Mouse (Mus musculus) liver, embryonic 15.5 days (tissue): ENCODE measurements around the gene Fuz. TPM values are rescaled to one million over a fixed set of nuclear protein-coding genes. Genes with fewer than 3 reads are reported as not detected.

ENCODE experiments used
- ATAC-seq: fragments of 200-750 bp; cut with Nextera tagmentation; 2 replicates; pipeline ENCODE4 v1.8.0; 2017; ENCODE audit warnings: moderate number of reproducible peaks, mild to moderate bottlenecking, moderate library complexity; ENCODE audit not compliant: insufficient read depth
- H3K27ac ChIP-seq: fragments of 300-500 bp; sonication (generic); replicated peaks from 2 replicates; pipeline ENCODE4 v1.5.1; 2015; ENCODE audit warnings: mild to moderate bottlenecking, inconsistent platforms
- H3K27me3 ChIP-seq: fragments of 300-500 bp; sonication (generic); 2 replicates; pipeline ENCODE4 v1.6.1; 2015; ENCODE audit warnings: mild to moderate bottlenecking, inconsistent platforms
- H3K36me3 ChIP-seq: fragments of 300-500 bp; sonication (generic); replicated peaks from 2 replicates; pipeline ENCODE4 v1.6.1; 2015; ENCODE audit warnings: moderate library complexity, mild to moderate bottlenecking, inconsistent platforms
- H3K4me1 ChIP-seq: fragments of 300-500 bp; sonication (generic); replicated peaks from 2 replicates; pipeline ENCODE4 v1.6.1; 2015; ENCODE audit warnings: inconsistent platforms
- H3K4me2 ChIP-seq: fragments of 300-500 bp; sonication (generic); 2 replicates; pipeline ENCODE4 v1.6.1; 2015; ENCODE audit warnings: moderate library complexity, mild to moderate bottlenecking, inconsistent platforms
- H3K4me3 ChIP-seq: fragments of 300-500 bp; sonication (generic); replicated peaks from 2 replicates; pipeline ENCODE4 v1.5.1; 2015; ENCODE audit warnings: mild to moderate bottlenecking, inconsistent platforms
- H3K9ac ChIP-seq: fragments of 300-500 bp; sonication (generic); 2 replicates; pipeline ENCODE4 v1.6.1; 2015; ENCODE audit warnings: moderate library complexity, mild to moderate bottlenecking, inconsistent platforms
- H3K9me3 ChIP-seq: fragments of 300-500 bp; sonication (generic); replicated peaks from 2 replicates; pipeline ENCODE4 v1.6.1; 2016; ENCODE audit warnings: inconsistent platforms
- WGBS: fragments of 180-500 bp; shearing (Covaris S2); methylation state at CpG from one replicate; pipeline ENCODE4 v1.1.7; 2015; ENCODE audit warnings: mixed read lengths; ENCODE audit not compliant: insufficient replicate concordance; 5-methylcytosine and 5-hydroxymethylcytosine counted together
- polyA plus RNA-seq: library from polyadenylated mRNA; unstranded; fragments of >200 nt; fragmentation: Nextera tagmentation; extraction: Ambion mirVana; gene quantifications from 2 replicates; pipeline ENCODE4 v1.2.1, GENCODE M21; 2015

The Fuz gene
- polyA plus RNA-seq, 1 experiment from 2014 or later: 6.9 TPM

- Histone ChIP-seq H3K36me3 (peaks cover 85% of the 10 kb centered on the region), H3K4me3 (no peak overlapping the region), H3K27ac (no peak overlapping the region), H3K4me1 (peaks cover 27% of the 10 kb centered on the region), H3K27me3 (no peaks in the 10 kb centered on the region), H3K9me3 (no peaks in the 10 kb centered on the region), H3K9ac (no peak overlapping the region), H3K4me2 (no peak overlapping the region)
- WGBS: 94% methylated on average over 2 of the region's 2 CpGs
- ATAC-seq: no peak
Observed at GRCm38 (mm10) chr7:44914396-44914795, 18.5 kb downstream of the Fuz start.

GRCm38 (mm10) chr7:44915314-44915713 lies 19.4 kb downstream of the Fuz start:
- Histone ChIP-seq H3K4me1 (peaks cover 34% of the 10 kb centered on the region), H3K36me3 (peaks cover 85% of the 10 kb centered on the region), H3K27me3 (no peaks in the 10 kb centered on the region), H3K4me2 (no peak overlapping the region), H3K4me3 (no peak overlapping the region), H3K27ac (no peak overlapping the region), H3K9ac (no peak overlapping the region), H3K9me3 (no peaks in the 10 kb centered on the region)
- no peak for ATAC-seq
- WGBS: 90% methylated on average over 9 of the region's 9 CpGs

DNA sequence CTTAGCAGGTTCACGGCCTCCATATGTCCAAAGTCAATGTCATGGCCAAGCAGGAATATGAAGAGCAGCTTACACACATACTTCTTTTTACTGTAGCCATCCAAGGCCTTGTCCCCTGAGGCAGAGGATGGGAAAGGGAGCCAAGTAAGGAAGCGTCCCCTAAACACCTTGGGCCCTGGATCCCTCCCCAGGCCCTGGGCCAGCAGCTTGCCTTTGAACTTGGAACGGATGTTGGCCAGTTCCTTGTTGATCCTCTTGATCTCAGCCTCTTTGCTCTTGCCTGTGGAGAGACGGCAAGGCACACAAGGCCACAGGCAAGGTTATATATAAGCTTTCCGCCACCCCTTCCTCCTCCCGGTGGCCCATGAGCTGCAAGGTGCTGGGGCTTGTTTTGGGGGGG lies 20.3 kb downstream of the Fuz start:
- no peak overlapping the region for H3K27ac ChIP-seq
- WGBS: 82% methylated on average over 6 of the region's 6 CpGs
- H3K27me3 ChIP-seq: no peaks in the 10 kb centered on the region
- no peak overlapping the region for H3K4me3 ChIP-seq
- H3K4me1 ChIP-seq: peaks cover 35% of the 10 kb centered on the region
- H3K36me3 ChIP-seq: peaks cover 83% of the 10 kb centered on the region
- no peak for ATAC-seq
- H3K9ac ChIP-seq: no peak overlapping the region
- no peak overlapping the region for H3K4me2 ChIP-seq
- no peaks in the 10 kb centered on the region for H3K9me3 ChIP-seq

- 83% methylated on average over 4 of the region's 4 CpGs for WGBS
- no peaks in the 10 kb centered on the region for H3K27me3 ChIP-seq
- H3K4me2 ChIP-seq: no peak overlapping the region
- H3K36me3 ChIP-seq: peaks cover 80% of the 10 kb centered on the region
- no peak for ATAC-seq
- no peaks in the 10 kb centered on the region for H3K9me3 ChIP-seq
- H3K27ac ChIP-seq: no peak overlapping the region
- H3K9ac ChIP-seq: no peak overlapping the region
- peaks cover 38% of the 10 kb centered on the region for H3K4me1 ChIP-seq
- no peak overlapping the region for H3K4me3 ChIP-seq
Observed at GRCm38 (mm10) chr7:44916881-44917280, 21.0 kb downstream of the Fuz start.

GRCm38 (mm10) chr7:44918219-44918618 lies 22.3 kb downstream of the Fuz start:
- Histone ChIP-seq H3K4me2 (peak overlapping the region; percentile 18; the same call in 1 of the 2 replicates), H3K9me3 (no peaks in the 10 kb centered on the region), H3K27ac (peak overlapping the region; percentile 45), H3K27me3 (no peaks in the 10 kb centered on the region), H3K4me3 (no peak overlapping the region), H3K9ac (no peak overlapping the region; the same call in 1 of the 2 replicates), H3K4me1 (peaks cover 51% of the 10 kb centered on the region), H3K36me3 (peaks cover 80% of the 10 kb centered on the region)
- 38% methylated on average over 3 of the region's 3 CpGs for WGBS
- ATAC-seq: peak; percentile 63

GRCm38 (mm10) chr7:44919127-44919526 lies 23.2 kb downstream of the Fuz start:
- peaks cover 79% of the 10 kb centered on the region for H3K36me3 ChIP-seq
- H3K9me3 ChIP-seq: no peaks in the 10 kb centered on the region

GRCm38 (mm10) chr7:44922530-44922929 lies 26.7 kb downstream of the Fuz start:
- H3K27me3 ChIP-seq: no peaks in the 10 kb centered on the region
- peak overlapping the region; percentile 7; the same call in 1 of the 2 replicates for H3K9ac ChIP-seq
- peak overlapping the region; percentile 19; the same call in 1 of the 2 replicates for H3K4me2 ChIP-seq
- peak; percentile 71 for ATAC-seq
- H3K4me3 ChIP-seq: no peak overlapping the region
- peaks cover 67% of the 10 kb centered on the region for H3K36me3 ChIP-seq
- H3K9me3 ChIP-seq: no peaks in the 10 kb centered on the region
- H3K4me1 ChIP-seq: peaks cover 81% of the 10 kb centered on the region
- peak overlapping the region; percentile 55; the same call in 1 of the 2 replicates for H3K27ac ChIP-seq

More at GRCm38 (mm10) chr7:44919127-44919526, 23.2 kb downstream of the Fuz start:
- no peak for ATAC-seq
- Histone ChIP-seq H3K4me2 (no peak overlapping the region), H3K27me3 (no peaks in the 10 kb centered on the region), H3K4me1 (peaks cover 57% of the 10 kb centered on the region), H3K4me3 (no peak overlapping the region), H3K27ac (0 out of 2 replicates have a peak overlapping the region, but pooled peaks have one; percentile 45), H3K9ac (no peak overlapping the region)
- WGBS: 91% methylated on average over 5 of the region's 5 CpGs

DNA sequence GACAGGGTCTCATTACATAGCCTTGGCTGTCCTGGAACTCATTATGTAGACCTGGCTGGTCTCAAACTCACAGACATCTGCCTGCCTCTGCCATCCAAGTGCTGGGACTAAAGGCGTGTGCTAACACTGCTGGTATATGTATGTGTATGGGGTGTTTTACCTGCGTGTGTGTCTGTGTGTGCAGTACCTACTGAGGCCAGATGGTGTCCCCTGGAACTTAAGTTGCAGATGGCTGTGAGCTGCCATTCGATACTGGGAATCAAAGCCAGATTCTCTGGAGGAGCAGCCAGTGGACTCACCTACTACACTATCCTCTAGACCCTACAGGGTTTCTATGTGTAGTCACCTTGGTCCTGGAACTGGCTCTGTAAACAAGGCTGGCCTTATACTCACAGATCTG lies 29.6 kb downstream of the Fuz start:
- peaks cover 52% of the 10 kb centered on the region for H3K36me3 ChIP-seq
- WGBS: 78% methylated on average over 3 of the region's 3 CpGs
- H3K4me1 ChIP-seq: peaks cover 73% of the 10 kb centered on the region

DNA sequence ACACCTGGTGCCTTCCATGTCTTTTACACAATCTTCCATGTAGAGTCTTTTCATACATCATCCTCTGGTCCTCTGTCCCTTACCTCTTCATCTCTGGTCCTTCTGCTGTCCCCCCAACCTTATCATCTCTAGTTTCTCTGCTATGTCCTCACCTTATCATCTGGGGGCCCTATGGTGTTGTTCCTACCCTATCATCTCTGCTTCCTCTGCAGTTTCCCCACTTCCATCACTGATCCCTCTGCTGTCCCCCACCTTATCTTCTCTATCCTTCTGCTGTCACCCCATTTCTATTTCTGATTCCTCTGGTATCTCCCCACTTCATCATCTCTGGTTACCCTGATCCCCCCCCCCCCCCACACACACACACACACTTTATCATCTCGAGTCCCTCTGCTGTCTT lies 32.7 kb downstream of the Fuz start:
- peak overlapping the region; percentile 94 for H3K27ac ChIP-seq
- H3K4me2 ChIP-seq: peak overlapping the region; percentile 78
- peaks cover 27% of the 10 kb centered on the region for H3K36me3 ChIP-seq
- peak overlapping the region; percentile 94 for H3K9ac ChIP-seq
- 0% methylated on average over 1 of the region's 1 CpGs for WGBS
- H3K9me3 ChIP-seq: no peaks in the 10 kb centered on the region
- peak overlapping the region; percentile 97 for H3K4me3 ChIP-seq
- H3K4me1 ChIP-seq: peaks cover 56% of the 10 kb centered on the region
- no peaks in the 10 kb centered on the region for H3K27me3 ChIP-seq
- peak; percentile 1; the same call in 1 of the 2 replicates for ATAC-seq

More for the DNA sequence above, 29.6 kb downstream of the Fuz start:
- Histone ChIP-seq H3K9ac (no peak overlapping the region), H3K4me2 (no peak overlapping the region), H3K4me3 (no peak overlapping the region), H3K27ac (no peak overlapping the region; the same call in 1 of the 2 replicates), H3K9me3 (no peaks in the 10 kb centered on the region), H3K27me3 (no peaks in the 10 kb centered on the region)
- ATAC-seq: no peak

- H3K9ac ChIP-seq: peak within 1 kb of the TSS; percentile 94
- peak within 1 kb of the TSS; percentile 97 for H3K4me3 ChIP-seq
- ATAC-seq: peak; percentile 95
- H3K27ac ChIP-seq: peak within 1 kb of the TSS; percentile 94
- H3K4me1 ChIP-seq: peaks cover 50% of the 10 kb centered on the region
- peaks cover 18% of the 10 kb centered on the region for H3K36me3 ChIP-seq
- H3K9me3 ChIP-seq: no peaks in the 10 kb centered on the region
- under 1% methylated on average over 84 of the region's 84 CpGs for WGBS
- H3K4me2 ChIP-seq: peak within 1 kb of the TSS; percentile 82
- H3K27me3 ChIP-seq: no peaks in the 10 kb centered on the region
Observed at GRCm38 (mm10) chr7:44929204-44930151, 33.6 kb downstream of the Fuz start, which contains the start of gene Ap2a1. TSS of gene Ap2a1 (minus strand) at chr7:44929496.

DNA sequence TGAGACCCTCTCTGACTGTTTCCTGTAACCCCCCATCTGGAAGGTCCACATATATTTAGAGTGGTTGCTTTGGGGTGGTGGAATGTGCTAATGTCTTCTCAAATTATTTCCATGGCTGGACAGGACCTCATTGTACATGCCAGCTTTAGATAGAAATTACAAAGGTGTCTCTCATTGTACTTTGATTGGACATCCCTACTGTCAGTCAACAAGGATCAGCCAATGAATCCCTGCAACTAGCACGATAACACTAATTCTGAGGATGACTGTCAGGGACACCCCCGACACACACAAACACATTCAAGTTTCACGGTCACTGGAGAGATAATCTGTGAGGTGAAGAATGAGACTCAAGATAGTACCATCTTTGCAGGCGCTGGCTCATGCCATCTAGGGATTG lies 42.8 kb downstream of the Fuz start:
- Histone ChIP-seq H3K4me1 (no peaks in the 10 kb centered on the region), H3K9me3 (no peaks in the 10 kb centered on the region), H3K4me2 (no peak overlapping the region), H3K27ac (no peak overlapping the region), H3K36me3 (no peaks in the 10 kb centered on the region), H3K9ac (no peak overlapping the region), H3K4me3 (no peak overlapping the region), H3K27me3 (peaks cover 7% of the 10 kb centered on the region)
- WGBS: 68% methylated on average over 4 of the region's 4 CpGs
- no peak for ATAC-seq
